Mouse (Mus musculus) neural tube, embryonic 12.5 days (tissue): ENCODE results near the gene Txndc5. TPM values are rescaled to one million over a fixed set of nuclear protein-coding genes. Genes with fewer than 3 reads are reported as not detected.

Experiments used
- ATAC-seq: fragments of 200-750 bp; cut with Nextera tagmentation; 2 replicates; pipeline ENCODE4 v1.8.0; 2017; ENCODE audit warnings: low read depth, mild to moderate bottlenecking, moderate TSS enrichment, moderate library complexity; ENCODE audit not compliant: low FRiP score
- H3K27ac ChIP-seq: fragments of 300-500 bp; sonication (generic); 2 replicates; pipeline ENCODE4 v1.5.1; 2016
- H3K27me3 ChIP-seq: fragments of 300-500 bp; sonication (generic); replicated peaks from 2 replicates; pipeline ENCODE4 v1.6.1; 2016; ENCODE audit warnings: mild to moderate bottlenecking
- H3K36me3 ChIP-seq: fragments of 300-500 bp; sonication (generic); 2 replicates; pipeline ENCODE4 v1.6.1; 2016; ENCODE audit warnings: mild to moderate bottlenecking
- H3K4me1 ChIP-seq: fragments of 300-500 bp; sonication (generic); 2 replicates; pipeline ENCODE4 v1.6.1; 2016
- H3K4me2 ChIP-seq: fragments of 300-500 bp; sonication (generic); replicated peaks from 2 replicates; pipeline ENCODE4 v1.6.1; 2016; ENCODE audit warnings: mild to moderate bottlenecking
- H3K4me3 ChIP-seq: fragments of 300-500 bp; sonication (generic); 2 replicates; pipeline ENCODE4 v1.5.1; 2016
- H3K9ac ChIP-seq: fragments of 300-500 bp; sonication (generic); 2 replicates; pipeline ENCODE4 v1.6.1; 2016; ENCODE audit warnings: mild to moderate bottlenecking
- H3K9me3 ChIP-seq: fragments of 300-500 bp; sonication (generic); 2 replicates; pipeline ENCODE4 v1.6.1; 2016; ENCODE audit warnings: mild to moderate bottlenecking
- WGBS: fragments of 180-500 bp; shearing (Covaris S2); methylation state at CpG from one replicate; pipeline ENCODE4 v1.1.7; 2016; 5-methylcytosine and 5-hydroxymethylcytosine counted together
- polyA plus RNA-seq: library from polyadenylated mRNA; unstranded; fragments of >200 nt; fragmentation: Nextera tagmentation; extraction: Ambion mirVana; gene quantifications from 2 replicates; pipeline ENCODE4 v1.2.1, GENCODE M21; 2016

The Txndc5 gene
- polyA plus RNA-seq, 1 experiment from 2014 or later, result 112 TPM

DNA sequence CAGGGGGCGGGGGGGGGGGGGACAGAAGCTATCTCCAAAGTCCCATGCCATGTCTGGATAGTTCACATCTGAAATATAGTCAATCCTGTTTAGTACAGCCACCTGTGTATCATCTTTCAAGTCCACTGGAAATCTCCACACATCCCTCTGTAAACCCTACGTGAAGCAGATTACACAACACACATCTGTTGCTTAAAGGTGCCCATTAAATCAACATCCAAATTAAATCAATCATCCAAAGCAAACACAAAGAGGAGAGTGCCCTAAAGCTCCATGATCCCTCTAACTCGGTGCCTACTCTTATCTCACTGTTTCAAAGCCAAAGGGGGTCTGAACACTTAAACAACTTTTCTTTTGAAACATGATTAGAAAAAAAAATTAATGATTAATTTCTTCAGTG is 31.9 kb downstream of the Txndc5 start:
- no peak overlapping the region for H3K4me3 ChIP-seq
- WGBS, result 65% methylated on average over 3 of the region's 3 CpGs
- no peak overlapping the region for H3K4me2 ChIP-seq
- H3K27ac ChIP-seq, result no peak overlapping the region
- ATAC-seq, result no peak
- H3K9me3 ChIP-seq, result no peaks in the 10 kb centered on the region
- H3K4me1 ChIP-seq, result no peaks in the 10 kb centered on the region
- H3K36me3 ChIP-seq, result peaks cover 26% of the 10 kb centered on the region
- no peak overlapping the region for H3K9ac ChIP-seq
- H3K27me3 ChIP-seq, result no peaks in the 10 kb centered on the region

DNA sequence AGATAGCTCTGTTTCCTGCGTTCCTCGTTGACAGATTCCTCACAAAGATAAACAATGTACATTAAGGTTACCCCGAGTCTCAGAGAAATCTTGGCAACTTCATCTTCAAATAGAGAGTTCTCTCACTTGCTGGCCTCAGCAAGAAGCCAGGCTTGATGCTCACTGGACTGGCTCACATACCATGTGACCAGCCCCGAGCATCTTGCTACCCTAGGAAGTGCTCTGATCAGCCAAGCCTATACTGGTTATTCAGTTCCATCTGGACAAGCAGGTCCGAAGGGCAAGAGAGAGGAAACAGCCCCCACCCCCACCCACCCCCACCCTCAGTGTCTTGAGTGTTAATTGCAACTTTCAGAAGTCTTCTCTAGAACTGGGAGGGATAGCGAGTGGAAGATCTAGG is 41.9 kb downstream of the Txndc5 start:
- H3K27ac ChIP-seq, result no peak overlapping the region
- H3K9ac ChIP-seq, result no peak overlapping the region
- no peak for ATAC-seq
- no peak overlapping the region for H3K4me2 ChIP-seq
- H3K27me3 ChIP-seq, result no peaks in the 10 kb centered on the region
- H3K4me3 ChIP-seq, result no peak overlapping the region
- no peaks in the 10 kb centered on the region for H3K4me1 ChIP-seq
- no peaks in the 10 kb centered on the region for H3K36me3 ChIP-seq
- WGBS, result 90% methylated on average over 6 of the region's 6 CpGs
- no peaks in the 10 kb centered on the region for H3K9me3 ChIP-seq

DNA sequence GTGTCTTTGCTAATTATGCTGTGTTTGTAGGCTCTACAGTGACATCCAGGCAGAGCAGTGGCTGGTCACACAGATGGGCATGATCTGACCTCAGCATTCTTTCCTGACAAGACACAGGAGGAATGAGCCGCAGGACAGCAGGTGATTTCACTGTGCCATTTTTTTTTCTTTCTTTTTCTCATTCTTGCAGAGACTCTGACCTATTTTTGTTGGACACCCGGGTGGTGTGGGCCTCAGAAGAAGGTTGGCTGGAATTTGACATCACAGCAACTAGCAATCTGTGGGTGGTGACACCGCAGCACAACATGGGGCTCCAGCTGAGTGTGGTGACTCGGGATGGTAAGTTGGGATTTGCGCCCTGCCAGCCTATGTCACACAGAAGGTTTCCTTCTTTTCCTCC is 43.9 kb downstream of the Txndc5 start:
- H3K4me3 ChIP-seq, result no peak overlapping the region
- no peak overlapping the region for H3K4me2 ChIP-seq
- no peak for ATAC-seq
- H3K9me3 ChIP-seq, result no peaks in the 10 kb centered on the region
- no peaks in the 10 kb centered on the region for H3K36me3 ChIP-seq
- no peak overlapping the region for H3K27ac ChIP-seq
- H3K27me3 ChIP-seq, result no peaks in the 10 kb centered on the region
- 83% methylated on average over 5 of the region's 5 CpGs for WGBS
- H3K4me1 ChIP-seq, result no peaks in the 10 kb centered on the region
- H3K9ac ChIP-seq, result no peak overlapping the region

DNA sequence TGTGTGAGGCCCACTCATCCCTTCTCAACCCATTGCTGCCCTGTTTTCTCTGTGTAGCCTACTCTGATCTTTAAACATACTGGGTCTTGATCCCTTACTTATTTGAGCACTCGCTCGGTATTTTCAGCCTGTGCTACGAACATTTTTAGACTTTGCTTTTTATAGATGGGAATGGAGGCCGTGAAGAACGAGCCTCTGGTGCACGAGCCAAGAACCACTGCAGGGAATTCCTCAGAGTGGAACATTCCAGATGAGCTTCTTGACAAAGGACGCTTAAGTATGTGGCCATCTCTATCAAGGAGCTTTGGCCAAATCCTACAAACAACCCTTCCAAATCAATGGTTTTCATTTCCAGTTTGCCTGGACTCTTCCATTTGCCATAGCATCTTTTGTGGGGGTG is 47.6 kb downstream of the Txndc5 start:
- WGBS, result 89% methylated on average over 7 of the region's 7 CpGs
- Histone ChIP-seq H3K27ac (no peak overlapping the region), H3K4me1 (no peaks in the 10 kb centered on the region), H3K9ac (no peak overlapping the region), H3K4me2 (no peak overlapping the region), H3K27me3 (no peaks in the 10 kb centered on the region), H3K36me3 (no peaks in the 10 kb centered on the region), H3K4me3 (no peak overlapping the region), H3K9me3 (no peaks in the 10 kb centered on the region)
- ATAC-seq, result no peak

DNA sequence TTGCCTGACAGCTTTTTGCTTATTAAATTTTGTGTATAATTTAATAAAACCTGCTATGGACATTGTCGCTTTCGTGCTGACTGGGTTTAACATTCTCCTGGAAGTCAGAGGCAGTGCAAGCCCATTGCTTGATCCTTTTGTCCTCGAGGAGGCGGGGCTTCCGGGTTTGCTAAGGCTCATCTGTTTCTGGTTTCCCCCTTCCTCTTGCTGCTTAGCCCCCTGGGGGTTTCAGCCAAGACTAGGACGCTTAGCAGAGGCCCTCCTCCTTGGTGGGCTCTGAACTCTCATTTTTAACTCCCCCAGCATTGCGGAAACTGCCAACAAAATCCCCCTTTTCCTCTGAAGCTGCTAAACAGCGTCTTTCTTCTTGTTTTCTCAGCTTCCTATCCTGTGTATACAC is 51.7 kb downstream of the Txndc5 start:
- WGBS, result 40% methylated on average over 8 of the region's 8 CpGs
- H3K4me1 ChIP-seq, result no peaks in the 10 kb centered on the region
- H3K27me3 ChIP-seq, result no peaks in the 10 kb centered on the region
- H3K27ac ChIP-seq, result no peak overlapping the region
- H3K4me3 ChIP-seq, result no peak overlapping the region
- H3K9ac ChIP-seq, result no peak overlapping the region
- no peak overlapping the region for H3K4me2 ChIP-seq
- H3K9me3 ChIP-seq, result no peaks in the 10 kb centered on the region
- ATAC-seq, result no peak
- H3K36me3 ChIP-seq, result no peaks in the 10 kb centered on the region

DNA sequence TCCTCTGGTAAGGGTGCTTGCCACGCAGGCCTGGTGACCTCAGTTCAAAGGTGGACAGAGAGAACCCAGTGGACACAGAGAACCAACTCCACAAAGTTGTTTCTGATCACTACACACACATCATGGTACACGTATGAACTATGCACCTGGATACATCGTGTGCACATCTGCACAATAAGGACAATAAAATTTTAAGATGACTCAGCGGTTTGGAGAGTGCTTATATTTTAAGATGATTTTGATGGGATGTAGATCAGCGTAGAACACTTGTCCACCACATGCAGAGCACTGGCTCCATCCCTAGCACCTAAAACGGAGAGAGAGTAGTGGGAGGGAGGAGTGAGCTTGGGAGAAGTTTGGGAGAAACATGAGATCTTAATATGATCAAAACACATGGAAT is 55.1 kb downstream of the Txndc5 start:
- Histone ChIP-seq H3K36me3 (no peaks in the 10 kb centered on the region), H3K9ac (no peak overlapping the region), H3K4me2 (no peak overlapping the region), H3K27ac (no peak overlapping the region), H3K4me3 (no peak overlapping the region), H3K4me1 (no peaks in the 10 kb centered on the region), H3K27me3 (no peaks in the 10 kb centered on the region), H3K9me3 (no peaks in the 10 kb centered on the region)
- no peak for ATAC-seq
- WGBS, result 88% methylated on average over 6 of the region's 6 CpGs

DNA sequence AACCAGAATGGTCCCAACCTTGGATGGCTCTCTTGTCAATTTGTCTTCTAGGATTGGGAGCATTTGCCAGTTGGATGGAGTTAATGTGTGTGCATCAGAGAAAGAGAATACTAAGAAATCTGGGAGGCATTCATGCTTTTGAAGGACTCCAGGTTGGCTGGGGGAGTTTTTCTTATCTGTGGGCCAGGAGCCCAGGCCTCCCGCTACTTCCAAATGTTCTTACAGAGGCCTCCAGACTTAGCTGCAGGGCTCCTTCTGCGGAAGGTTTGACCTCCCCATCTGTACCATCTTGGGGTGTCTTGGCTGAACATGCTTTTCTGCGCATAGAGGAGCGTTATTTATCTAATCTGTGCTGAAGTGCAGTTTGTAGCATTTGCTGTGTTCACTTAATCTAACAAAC is 56.0 kb downstream of the Txndc5 start:
- Histone ChIP-seq H3K4me2 (no peak overlapping the region), H3K9ac (no peak overlapping the region), H3K27ac (no peak overlapping the region), H3K4me1 (no peaks in the 10 kb centered on the region), H3K27me3 (no peaks in the 10 kb centered on the region), H3K9me3 (no peaks in the 10 kb centered on the region), H3K4me3 (no peak overlapping the region), H3K36me3 (no peaks in the 10 kb centered on the region)
- no peak for ATAC-seq
- WGBS, result 89% methylated on average over 4 of the region's 4 CpGs

DNA sequence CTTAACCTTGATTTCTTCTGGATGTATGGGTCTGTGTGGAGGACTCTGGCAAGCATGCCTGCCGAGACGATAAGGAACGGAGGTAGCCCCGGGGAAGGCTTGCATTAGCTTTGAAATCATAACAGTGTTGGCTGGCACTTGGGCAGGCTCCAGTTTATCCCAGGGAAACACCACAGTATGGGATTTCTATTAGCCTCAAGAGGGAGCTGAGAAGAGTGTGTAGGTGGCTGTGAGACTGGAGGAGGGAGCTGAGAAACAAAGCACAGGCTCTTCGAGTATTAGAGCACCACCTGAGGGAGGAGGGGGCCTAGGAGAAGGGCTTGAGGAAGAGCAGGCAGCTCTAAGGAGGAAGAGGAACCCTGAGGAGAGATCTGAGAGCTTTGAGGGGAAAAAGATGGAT is 57.7 kb downstream of the Txndc5 start:
- ATAC-seq, result no peak
- Histone ChIP-seq H3K4me3 (no peak overlapping the region), H3K4me2 (no peak overlapping the region), H3K36me3 (no peaks in the 10 kb centered on the region), H3K27me3 (no peaks in the 10 kb centered on the region), H3K9me3 (no peaks in the 10 kb centered on the region), H3K27ac (no peak overlapping the region), H3K4me1 (no peaks in the 10 kb centered on the region), H3K9ac (no peak overlapping the region)
- 88% methylated on average over 5 of the region's 5 CpGs for WGBS

DNA sequence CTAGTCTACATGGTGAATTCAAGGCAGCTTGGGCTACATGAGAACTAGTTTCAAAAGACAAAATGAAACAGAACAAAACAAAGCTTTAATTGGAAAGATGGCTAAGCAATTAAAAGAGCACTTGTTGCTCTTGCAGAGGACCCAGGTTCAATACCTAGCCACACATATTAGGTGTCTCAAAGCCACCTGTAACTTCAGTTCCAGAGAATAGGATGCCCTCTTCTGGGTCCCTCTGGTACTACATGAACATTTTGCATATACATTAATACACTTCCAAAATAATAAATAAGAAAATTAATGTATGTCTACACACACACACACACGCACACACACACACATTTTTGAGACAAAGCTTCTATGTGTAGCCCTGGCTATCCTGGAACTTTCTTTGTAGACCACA is 65.2 kb downstream of the Txndc5 start:
- 71% methylated on average over 1 of the region's 1 CpGs for WGBS

DNA sequence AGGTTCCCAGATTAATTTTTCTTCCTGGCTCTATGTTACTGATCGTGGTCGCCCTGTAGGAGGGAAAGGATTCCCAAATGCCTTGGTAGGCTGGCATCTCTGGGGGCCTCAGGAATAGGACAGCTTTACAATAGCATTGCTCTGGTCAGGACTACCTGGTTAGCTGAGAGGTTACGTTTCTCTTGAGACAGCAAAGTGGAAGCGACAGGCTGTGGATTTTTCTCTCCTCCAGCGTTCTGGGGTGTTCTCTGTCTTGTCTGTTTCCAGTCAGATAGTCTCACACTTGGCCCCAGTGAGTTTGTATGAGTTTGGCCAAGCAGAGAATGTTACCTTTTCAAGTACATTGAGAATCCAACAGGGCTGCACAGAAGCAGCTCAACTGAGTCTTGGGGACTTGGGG is 77.2 kb downstream of the Txndc5 start:
- no peak for ATAC-seq
- Histone ChIP-seq H3K27ac (no peak overlapping the region), H3K4me2 (no peak overlapping the region), H3K9ac (no peak overlapping the region), H3K36me3 (no peaks in the 10 kb centered on the region), H3K4me1 (no peaks in the 10 kb centered on the region), H3K9me3 (no peaks in the 10 kb centered on the region), H3K27me3 (no peaks in the 10 kb centered on the region), H3K4me3 (no peak overlapping the region)
- 88% methylated on average over 5 of the region's 5 CpGs for WGBS

More for the DNA sequence above, 65.2 kb downstream of the Txndc5 start:
- ATAC-seq, result no peak
- no peak overlapping the region for H3K4me3 ChIP-seq
- no peaks in the 10 kb centered on the region for H3K4me1 ChIP-seq
- H3K9ac ChIP-seq, result no peak overlapping the region
- no peaks in the 10 kb centered on the region for H3K9me3 ChIP-seq
- H3K4me2 ChIP-seq, result no peak overlapping the region
- no peaks in the 10 kb centered on the region for H3K27me3 ChIP-seq
- H3K36me3 ChIP-seq, result no peaks in the 10 kb centered on the region
- H3K27ac ChIP-seq, result no peak overlapping the region

Other genes with a start within 250 kb of the Txndc5 start
- 2.1 and 2.6 TPM in 2 replicates for gene Bmp6, start 183.7 kb downstream of the Txndc5 start, polyA plus RNA-seq
- 24.1 and 25.6 TPM in 2 replicates for gene Bloc1s5, start 106.3 kb upstream of the Txndc5 start, polyA plus RNA-seq
- 65.2 and 68.9 TPM in 2 replicates for gene Eef1e1, start 130.2 kb upstream of the Txndc5 start, polyA plus RNA-seq